Mouse (Mus musculus): ENCODE measurements around the gene Xpot.

Gene Xpot

DNA sequence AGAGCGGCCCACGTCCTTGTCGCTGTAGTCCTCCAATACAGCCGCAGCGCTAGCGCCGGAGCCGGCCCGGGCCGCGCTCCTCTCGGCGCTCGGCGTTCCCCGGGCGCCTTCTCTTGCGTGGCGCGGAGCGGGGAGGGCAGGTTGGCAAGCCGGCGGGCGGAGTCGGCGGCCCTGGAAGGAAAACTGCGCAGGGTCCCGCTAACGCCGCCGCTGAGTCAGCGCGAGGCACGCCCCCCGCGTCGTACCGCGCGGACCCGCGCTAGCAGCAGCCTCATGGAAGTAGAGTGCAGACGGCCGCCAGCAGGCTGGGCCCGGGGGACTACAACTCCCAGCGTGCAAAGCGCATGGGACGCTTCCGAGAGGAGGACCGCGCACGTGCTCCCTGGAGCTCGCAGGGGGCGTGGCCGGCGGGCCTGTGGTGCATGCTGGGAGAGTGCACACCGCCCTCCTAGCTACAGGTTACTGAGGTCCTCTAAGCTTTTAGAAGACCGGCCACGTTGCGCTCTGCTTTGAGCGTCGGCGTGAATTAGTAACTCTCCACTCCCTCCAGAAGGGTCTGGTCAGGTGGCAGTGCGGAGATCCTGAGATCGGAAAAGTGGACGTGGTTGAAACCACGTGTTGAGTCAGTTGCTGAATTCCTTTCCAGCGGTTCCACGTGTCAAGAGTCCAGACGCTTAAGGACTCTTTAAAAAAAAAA lies at the start of gene Xpot:
Gene Xpot, minus strand, starts transcription at position 147 of the 697 bp plus-strand sequence.
- DNase-seq (ENCODE audit: low read depth, low spot score), result peak; percentile 99

DNA sequence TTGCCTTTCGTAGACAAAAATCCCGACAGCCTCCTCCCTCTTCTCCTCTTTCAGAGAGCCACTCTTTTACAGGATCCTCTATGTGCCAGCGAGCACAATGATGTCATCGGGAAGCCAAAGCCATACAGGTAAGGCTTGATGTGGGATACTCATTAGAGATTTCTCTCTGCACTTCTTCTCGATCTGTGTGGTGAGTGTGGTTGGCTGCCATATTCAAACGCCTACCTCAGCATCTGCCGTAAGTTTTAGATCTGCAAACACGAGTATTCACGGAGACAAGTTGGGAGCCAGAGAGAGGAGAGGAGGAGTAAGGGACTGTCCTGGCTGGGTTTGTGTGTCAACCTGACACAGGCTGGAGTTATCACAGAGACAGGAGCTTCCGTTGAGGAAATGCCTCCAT lies 43.0 kb upstream of the Xpot start:
- DNase-seq (ENCODE audit: low read depth, low spot score), result peak; percentile 65

DNA sequence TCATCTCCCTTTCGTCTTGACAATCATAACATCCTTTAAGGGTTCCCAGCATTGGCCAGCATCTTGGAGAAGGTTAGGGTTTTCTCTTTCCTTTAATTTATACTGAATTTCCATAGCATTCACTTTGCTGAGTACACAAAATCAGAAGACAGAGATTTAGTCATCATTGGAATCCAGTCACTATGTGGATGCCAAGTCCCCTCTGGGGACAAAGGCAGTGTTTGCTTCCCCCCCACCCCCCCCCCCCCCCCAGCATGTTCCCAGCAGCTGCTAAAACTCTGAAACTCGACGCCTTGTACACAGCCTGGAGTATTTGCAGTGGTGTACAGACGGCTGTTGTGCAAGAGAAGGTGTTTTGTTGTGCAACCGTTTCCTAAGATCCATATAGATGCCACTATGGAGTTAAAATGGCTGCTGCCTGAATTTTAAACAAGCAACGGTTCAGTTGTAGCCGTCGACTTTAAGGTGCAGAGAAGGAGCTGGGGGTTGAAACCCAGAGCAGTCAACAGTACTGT lies 39.6 kb upstream of the Xpot start:
- no peak for DNase-seq (ENCODE audit: low read depth, low spot score)

DNA sequence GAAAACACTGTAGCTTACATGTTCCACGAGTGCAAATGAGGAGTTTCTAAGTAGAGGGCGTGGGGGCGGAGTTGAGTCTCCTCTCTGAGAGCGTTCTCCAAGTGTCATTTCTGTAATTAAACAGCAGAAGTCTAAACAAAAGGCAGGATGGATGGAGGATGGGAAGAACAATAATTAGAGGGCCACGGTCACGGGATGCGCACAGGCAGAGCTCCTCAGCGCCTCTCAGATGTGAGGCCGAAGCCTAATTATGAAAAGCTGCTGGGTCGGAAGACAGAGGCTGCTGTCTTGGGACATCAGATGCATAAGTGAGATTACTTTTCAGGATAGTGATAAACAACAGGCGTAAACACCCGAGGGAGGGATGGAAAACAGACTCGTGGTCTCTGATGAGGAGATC lies 37.5 kb upstream of the Xpot start:
- DNase-seq (ENCODE audit: low read depth, low spot score), result peak; percentile 25

DNA sequence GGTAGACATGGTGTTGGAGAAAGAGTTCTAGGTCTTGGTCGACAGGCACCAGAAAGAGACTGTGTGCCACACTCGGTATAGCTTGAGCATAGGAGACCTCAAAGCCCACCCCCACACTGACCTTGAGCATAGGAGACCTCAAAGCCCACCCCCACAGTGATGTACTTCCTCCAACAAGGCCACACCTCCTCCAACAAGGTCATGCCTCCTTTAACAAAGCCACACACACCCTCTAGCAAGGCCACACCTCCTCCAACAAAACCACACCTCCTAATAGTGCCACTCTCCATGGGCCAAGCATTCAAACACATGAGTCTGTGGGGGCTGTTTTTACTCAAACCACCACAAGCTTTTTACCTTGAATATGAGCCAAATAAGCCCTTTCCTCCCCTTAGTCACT lies 36.6 kb upstream of the Xpot start:
- no peak for DNase-seq (ENCODE audit: low read depth, low spot score)

DNA sequence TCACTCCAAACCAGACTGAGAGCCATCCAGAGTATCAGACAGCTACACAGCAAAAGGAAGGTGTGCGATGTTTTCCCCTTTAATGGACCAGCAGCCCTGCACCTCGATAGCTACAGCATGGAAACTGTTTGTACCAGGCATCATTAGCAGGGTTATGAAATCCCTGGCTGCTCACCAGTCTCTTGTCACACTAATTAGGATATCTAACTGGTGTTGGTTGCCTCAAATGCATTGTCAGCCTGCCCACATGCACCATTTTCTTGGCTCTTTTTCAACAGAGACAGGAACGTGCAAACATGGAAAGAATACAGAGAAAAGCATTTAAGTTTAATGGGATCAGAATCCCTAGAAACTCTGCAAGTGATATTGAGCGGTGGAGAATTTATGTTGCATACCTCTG lies 29.8 kb upstream of the Xpot start:
- DNase-seq (ENCODE audit: low read depth, low spot score), result peak; percentile 60

DNA sequence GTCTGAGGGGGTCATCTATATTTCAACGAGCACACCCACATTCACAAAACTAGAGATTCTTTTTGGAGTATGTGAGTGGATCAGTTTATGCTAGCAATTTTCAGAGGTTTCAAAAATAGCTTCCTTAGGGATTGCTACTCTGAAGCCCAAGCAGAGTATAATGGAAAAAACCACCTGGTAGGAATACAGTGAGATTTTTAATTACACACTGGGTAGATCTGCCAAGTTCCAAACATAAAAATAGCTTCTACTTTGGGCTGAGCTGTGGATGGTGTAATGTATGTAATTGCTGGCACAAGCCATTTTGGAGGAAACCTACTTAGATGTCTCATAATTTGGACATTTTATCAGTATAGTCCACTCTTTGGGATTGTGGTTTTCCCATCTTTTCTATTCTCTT lies 26.9 kb upstream of the Xpot start:
- DNase-seq (ENCODE audit: low read depth, low spot score), result peak; percentile 88

DNA sequence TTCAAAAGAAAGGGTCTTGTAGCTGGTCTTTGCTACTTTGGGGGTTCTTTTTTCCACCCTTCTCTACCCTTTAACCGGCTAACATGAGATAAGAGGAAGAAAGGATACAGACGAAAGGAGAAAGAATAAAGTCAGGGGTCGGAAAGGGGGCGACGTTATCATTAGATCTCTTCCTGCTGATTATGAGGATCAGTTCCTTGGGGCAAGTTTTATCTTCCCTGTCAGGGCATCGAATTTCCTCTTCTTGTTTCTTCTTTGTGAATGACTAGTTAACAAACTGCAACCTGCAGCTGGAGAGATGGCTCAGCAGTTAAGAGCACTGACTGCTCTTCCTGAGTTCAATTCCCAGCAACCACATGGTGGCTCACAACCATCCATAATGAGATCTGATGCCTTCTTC lies 20.2 kb upstream of the Xpot start:
- no peak for DNase-seq (ENCODE audit: low read depth, low spot score)

DNA sequence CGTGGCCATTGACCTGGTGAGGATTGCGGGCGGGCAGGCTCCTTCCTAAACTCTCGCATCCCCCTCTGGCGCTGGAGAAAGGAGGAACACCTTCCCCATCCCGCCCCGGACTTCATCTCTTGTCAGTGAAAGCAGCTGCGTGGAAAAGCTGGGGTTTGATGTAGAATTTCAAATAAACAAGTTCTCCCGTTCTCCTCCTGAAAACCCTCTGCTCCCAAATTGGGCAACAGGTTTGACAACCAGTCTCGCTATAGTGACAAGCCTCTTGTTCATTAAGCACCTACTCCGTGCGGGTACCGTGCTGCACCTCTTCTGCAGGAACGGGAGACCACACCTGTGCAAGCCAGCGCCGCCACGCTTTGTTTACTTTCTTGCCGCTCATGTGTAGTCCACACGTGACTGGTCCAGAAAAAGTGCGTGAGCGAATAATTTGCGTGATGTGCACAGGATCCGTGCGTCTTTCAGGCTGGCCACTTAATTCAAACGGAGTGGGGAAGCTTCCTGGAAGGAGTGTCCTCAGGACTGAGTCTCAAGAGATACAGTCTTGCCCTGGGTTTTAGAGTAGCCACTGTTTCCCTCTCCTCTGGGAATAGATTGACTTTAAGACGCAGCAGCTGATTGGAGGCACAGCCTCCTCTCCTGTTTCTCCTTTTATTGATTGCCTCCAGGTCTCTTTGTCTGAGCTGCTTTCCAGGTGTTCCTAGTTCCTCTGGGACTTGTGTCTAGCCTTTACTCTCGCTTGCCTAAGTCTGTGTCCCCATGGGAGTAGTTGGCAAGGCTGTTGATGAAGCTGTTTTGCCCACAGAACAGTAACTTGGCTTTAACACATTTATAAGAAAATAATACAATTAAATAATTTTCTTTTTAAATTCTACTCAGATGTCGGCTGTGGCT lies 16.2 kb upstream of the Xpot start:
- peak; percentile 36 for DNase-seq (ENCODE audit: low read depth, low spot score)

DNA sequence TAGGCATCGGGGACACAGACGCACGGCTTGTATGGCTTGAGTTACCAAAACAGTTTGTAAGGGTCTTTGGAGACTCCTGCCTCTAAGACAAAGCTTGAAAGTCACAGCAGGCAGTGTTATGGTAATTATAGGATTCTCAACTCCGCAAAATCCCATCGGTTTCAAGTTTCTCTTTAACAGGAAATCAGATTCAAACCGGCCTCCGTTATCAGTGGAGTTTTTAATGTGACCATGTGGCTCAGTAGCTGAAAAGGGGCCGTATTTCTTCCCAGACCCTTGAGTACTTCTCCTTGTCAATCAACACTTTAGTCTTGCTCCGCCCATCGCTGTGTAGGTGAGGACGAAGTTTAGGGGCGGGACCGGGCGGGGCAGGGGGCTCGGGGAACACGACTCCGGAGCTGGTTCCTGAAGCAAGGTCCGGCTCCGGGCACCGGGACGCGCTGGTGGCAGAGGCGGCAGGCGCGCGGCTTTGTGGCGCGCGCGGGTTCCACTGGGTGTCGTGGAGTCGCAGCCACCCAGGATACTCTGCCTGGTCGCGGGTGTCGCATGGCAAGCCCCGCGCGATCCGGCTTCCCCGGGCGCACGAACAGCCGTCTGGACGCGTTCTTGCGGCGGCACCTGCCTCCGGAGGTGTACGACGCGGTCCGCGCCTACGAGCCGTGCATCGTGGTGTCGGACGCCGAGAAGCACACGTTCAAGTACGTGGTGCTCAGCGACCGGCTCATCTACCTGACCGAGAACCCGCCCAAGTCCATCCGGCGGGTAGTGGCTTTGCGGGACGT lies 15.3 kb upstream of the Xpot start, which contains the start of gene D930020B18Rik:
Gene D930020B18Rik, plus strand, starts transcription at position 317 of the 782 bp plus-strand sequence.
- peak; percentile 23 for DNase-seq (ENCODE audit: low read depth, low spot score)

DNA sequence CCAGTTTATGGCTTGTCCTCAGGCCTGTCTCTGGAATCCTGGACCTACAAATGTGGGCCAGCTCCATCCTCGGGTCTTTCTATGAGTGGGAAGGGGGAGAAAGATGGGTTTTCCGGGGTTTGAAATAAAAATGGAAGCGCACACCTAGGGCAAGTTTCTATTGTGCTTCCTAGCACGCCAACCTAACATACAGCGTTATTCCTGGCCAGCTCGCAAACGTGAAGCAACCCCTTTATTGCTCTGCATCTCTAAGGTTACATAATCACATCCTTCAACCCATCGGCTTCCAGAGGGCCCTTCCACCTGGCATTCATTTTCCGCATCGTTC lies 14.8 kb upstream of the Xpot start:
- peak; percentile 20 for DNase-seq (ENCODE audit: low read depth, low spot score)

DNA sequence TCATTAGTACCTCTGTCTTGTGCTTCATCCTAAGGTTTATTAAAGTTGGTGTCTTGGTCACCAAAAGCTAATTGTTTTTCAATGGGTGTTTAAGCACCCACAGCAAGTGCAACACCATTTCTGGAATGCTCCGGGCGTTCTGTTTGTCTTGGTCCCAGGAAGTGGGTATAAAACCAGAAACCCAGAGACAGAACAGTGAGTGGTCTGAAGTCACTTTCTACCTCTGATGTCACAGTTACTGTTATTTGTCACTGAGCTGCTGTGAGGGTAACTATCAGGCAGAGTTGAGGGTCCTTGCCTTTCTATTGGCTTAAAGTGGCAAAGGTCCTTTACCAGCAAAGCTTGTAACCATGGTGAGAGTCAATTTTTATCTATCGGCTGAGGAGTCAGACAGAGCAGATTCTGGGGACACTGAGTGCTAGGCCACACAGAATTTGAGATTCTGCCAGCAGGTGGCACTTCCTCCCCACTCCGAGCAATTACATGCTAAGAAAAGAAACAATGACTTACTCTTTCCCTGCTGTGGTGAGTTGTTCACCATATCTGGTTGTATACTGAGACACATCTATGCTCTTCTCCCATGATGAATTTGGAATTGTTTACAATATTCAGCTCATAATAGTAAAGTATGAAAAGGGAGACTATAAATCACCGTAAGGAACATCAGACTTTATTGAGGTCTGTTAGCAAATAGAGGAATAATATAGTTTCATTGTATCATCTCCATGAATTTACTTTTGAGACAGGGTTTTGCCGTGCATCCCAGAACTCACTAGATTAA lies 14.2 kb upstream of the Xpot start:
- DNase-seq (ENCODE audit: low read depth, low spot score), result peak; percentile 90

DNA sequence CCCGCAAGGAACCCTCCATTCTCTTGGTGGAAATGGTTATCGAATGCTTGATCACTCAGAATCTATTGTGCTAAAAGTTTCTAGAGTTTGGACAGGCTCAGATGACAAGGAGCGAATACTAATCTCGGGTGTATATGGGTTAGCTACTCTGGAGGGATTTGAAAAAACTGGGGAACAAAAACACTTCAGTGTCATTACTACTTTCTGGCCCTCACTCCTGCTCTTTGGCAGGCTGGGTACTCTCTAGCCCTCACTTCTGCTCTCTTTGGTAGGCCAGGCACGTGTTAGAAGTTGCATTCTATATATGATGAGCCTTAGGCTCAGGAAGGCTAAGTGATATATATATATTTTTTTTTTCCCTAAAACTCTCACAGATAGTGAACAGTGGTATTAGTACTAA lies 13.4 kb upstream of the Xpot start:
- no peak for DNase-seq (ENCODE audit: low read depth, low spot score)

DNA sequence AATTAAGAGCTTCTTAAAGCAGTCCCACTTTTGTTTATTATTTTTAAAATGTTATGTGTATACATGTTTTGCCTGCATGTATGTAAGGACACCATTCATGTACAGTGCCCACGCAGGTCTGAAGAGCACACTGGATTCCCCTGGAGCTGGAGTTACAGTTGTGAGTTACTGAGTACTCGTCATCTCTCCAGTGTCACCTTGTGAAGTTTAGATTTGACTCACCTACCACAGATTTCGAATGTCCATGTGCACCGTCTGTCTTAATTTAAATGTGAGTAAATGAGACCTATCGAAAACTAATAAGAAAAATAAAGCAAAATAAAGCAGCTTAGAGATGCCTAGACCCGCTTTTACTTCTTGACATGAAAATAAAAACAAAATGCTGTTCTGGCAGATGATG lies 10.1 kb upstream of the Xpot start:
- no peak for DNase-seq (ENCODE audit: low read depth, low spot score)

DNA sequence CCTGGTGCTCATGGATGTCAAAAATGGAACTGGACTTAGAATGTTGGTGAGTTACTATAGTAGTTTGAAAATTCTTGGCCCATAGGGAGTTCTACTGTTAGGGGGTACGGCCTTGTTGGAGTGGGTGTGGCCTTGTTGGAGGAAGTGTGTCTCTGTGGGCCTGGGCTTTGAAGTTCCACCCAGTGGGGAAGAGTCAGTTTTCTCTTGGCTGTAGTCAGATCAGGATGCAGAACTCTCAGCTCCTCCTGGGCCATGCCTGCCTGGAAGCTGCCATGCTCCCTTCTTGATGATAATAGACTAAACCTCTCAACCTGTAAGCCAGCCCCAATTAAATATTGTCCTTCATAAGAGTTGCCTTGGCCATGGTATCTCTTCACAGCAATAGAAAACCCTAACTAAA lies 8.0 kb upstream of the Xpot start:
- DNase-seq (ENCODE audit: low read depth, low spot score), result no peak

DNA sequence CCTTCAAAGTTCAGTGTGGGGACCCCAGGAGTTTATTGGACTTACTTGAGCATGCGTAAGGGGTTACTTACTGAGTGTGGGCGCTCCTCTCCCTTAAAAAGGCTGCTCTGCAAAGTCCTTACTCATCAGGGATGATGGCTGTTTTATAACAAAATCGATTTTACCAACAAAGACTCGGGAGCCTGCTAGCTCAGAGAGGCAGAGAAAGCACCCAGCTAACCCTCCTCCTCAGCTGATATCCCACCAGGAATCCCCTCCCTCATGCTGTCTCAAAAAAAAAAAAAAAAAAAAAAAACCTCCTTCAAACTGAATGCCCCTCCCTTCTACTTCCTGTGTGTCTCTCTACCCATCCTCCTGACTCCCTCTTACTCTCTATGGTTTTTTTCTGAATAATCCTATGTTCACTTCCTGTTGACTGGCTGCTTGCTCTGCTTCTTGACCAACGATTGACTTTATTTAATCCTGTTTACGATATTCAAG lies 2.5 kb upstream of the Xpot start:
- no peak for DNase-seq (ENCODE audit: low read depth, low spot score)

DNA sequence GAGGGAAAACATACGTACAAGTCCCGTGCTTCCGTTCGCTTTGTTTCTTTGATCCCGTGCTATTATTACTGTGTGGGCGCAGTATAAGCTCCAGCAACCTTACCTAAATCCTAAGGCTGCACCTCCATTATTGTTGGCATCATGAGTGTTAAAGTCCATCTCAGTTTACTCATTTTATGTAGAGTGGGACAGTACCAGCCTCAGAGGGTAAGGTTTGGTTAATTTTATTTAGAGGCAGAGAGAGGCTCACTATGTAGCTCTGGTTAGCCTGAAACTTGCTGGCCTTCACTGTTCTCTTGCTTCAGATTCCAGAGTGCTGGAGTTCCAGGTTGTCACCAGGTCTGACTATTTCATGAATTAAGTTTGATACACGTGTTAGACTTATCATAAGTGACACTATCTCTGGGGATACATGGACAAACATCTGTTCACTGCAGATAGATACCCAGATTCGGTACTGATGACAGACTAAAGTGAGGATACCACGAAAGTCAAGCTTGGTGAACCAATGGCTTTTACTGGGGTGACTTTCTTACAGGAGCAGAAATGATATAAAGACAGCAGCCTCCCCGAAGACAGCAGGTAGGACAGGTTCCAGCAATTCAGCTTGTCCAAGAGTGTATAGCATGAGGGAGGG lies 1.2 kb upstream of the Xpot start:
- no peak for DNase-seq (ENCODE audit: low read depth, low spot score)

DNA sequence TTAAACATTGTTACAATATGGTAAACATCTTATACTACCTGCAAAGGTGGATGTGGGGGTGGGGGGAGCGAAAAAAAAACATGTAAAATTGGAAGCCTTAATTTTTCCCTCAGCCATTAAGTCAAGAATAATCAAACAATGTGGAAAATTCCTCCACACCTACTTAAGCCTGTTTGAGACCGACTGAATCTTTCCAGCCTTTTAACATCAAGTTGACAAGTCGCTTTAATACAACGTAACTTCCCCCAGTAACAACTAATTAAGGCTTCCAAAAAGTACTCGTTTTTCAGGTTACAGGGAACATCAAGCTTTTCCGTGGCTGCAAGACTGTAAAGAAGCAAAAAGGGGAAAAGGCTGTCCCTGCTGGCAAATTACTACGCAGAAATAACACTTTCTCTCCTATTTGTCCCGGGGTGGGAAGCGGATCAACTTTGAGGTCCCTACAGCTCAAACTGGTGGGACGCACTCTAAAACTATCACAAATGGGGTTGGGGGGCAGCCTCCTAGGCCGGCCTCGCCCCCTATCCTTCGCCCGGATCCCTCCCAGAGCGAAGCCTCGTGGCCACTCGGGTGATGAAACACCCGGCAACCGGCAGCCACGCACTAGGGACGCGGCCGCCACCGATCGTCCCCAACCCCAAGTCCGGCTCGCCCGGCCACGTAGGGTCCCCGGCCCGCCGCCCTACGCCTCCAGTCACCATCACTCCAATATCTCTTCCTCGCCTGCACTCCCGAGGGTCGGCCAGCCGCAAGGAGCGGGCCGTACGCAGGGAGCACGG lies 536 bp downstream of the Xpot start:
- peak; percentile 38 for DNase-seq (ENCODE audit: low read depth, low spot score)

DNA sequence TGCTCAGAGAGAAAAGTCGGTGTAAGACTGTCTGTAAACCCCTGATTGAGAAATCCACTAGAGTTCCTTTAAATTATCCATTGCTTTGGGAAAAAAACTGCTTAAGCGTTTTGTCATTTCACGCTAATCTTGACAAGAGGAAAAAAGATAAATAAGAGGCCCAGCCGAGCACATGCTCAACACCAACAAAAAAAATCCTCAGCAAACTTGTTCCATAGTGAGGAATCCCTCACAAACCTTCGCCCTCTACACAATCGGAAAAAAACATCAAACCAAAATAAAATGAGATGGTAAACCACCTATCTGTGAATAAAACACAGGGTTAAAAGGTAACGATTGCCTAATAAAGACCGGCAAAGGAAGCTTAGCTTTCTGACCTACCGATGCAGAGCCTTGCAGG lies 1.1 kb downstream of the Xpot start:
- no peak for DNase-seq (ENCODE audit: low read depth, low spot score)

DNA sequence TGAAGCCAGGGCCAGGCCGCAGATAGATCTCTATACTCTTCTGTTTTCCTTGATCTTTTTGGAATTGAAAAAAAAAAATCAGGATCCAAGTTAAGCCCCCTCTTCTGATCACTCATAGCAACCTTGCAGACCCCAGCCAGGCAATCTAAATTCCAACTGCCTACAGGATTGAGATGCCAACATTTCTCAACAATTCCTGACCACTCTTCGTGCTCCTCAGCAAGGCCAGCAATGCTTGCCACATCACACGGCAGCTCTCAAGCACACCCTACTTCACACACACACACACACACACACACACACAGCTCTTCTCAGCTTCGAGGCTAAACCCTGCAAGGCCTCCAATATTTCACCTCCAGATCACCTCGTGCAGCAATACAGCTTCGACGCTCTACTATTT lies 2.5 kb downstream of the Xpot start:
- DNase-seq (ENCODE audit: low read depth, low spot score), result no peak
